Mouse (Mus musculus): ENCODE data around the gene Ung. TPM values are rescaled to one million over a fixed set of nuclear protein-coding genes. Genes with fewer than 3 reads are reported as not detected.
A peak's percentile ranks its signal among the peaks of the same experiment; 100 is the strongest.

Ung gene
- polyA plus RNA-seq (2015; fragmentation: Nextera tagmentation; extraction: Ambion mirVana) = 31.1 and 34.6 TPM in 2 replicates

DNA sequence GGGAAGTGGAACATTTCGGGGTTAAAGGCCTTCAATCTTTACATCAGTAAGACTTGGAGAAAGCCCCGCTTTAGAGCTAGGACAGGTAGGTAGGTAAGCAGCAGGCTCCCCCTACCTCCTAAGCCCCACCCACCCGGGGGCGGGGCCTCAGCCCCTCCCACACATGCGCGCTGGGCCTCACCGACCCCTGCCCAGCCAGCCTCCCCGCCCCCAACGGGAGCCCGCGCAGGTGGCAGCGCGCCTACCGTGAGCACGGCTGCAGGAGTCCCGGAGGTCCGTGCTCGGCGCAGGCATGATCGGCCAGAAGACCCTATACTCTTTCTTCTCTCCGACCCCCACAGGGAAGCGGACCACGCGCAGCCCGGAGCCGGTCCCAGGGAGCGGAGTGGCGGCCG lies at the start of gene Ung:
Ung (plus strand) TSS at position 176 of the 395 bp plus-strand sequence.
- Histone ChIP-seq H3K4me3 (replicated peaks; ENCODE audit: low read depth, low read length) (peak within 1 kb of the TSS; percentile 68), H3K27me3 (ENCODE audit: insufficient read depth, low read length) (no peaks in the 10 kb centered on the region), H3K36me3 (ENCODE audit: insufficient read depth, low read length) (no peaks in the 10 kb centered on the region), H3K4me1 (replicated peaks; ENCODE audit: insufficient read depth, low read length) (peaks cover 6% of the 10 kb centered on the region; the same call in 1 of the 2 replicates), H3K9me3 (replicated peaks; ENCODE audit: low read length) (no peaks in the 10 kb centered on the region), H3K27ac (peak within 1 kb of the TSS; percentile 79), H3K4me2 (ENCODE audit: low read length) (peak within 1 kb of the TSS; percentile 99), H3K9ac (ENCODE audit: low read depth, low read length) (peak within 1 kb of the TSS; percentile 70)
- DNase-seq (ENCODE audit: low spot score) (peak; percentile 32), ATAC-seq (replicated peaks; ENCODE audit: low FRiP score, low read depth) (peak; percentile 20; the same call in 1 of the 2 replicates)
- 2% methylated on average over 24 of the region's 29 CpGs for WGBS
- TF ChIP-seq CTCF (IDR thresholded peaks at IDR 0.05; ENCODE audit: low read depth) = no peak

DNA sequence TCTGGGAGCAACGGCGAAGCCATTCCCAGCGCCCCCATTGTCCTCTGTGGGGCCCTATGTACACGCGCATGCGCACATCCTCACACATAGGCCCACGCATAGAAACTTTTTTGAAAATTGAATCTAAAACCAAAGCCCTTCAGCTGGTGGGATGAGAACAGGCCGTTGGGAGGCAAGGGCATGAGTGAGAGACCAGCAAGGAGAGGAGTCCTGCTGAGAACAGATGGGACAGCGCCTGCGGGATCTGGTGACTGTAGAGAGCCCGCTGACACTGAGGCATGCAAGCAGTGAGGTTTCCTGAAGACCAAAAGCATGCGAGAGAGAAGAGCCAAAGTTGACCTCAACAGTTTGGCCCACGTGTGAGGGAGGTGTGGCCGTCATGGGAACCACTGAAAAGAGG lies 44.7 kb upstream of the Ung start:
- H3K9ac ChIP-seq (ENCODE audit: low read depth, low read length) = no peak overlapping the region
- H3K27ac ChIP-seq = no peak overlapping the region
- no peak for DNase-seq (ENCODE audit: low spot score)
- H3K4me1 ChIP-seq (replicated peaks; ENCODE audit: insufficient read depth, low read length) = no peaks in the 10 kb centered on the region
- H3K9me3 ChIP-seq (replicated peaks; ENCODE audit: low read length) = no peaks in the 10 kb centered on the region
- no peak for TF ChIP-seq CTCF (IDR thresholded peaks at IDR 0.05; ENCODE audit: low read depth)
- no peaks in the 10 kb centered on the region for H3K27me3 ChIP-seq (ENCODE audit: insufficient read depth, low read length)
- no peaks in the 10 kb centered on the region for H3K36me3 ChIP-seq (ENCODE audit: insufficient read depth, low read length)
- 84% methylated on average over 14 of the region's 14 CpGs for WGBS
- H3K4me2 ChIP-seq (ENCODE audit: low read length) = no peak overlapping the region
- ATAC-seq (replicated peaks; ENCODE audit: low FRiP score, low read depth) = no peak
- no peak overlapping the region for H3K4me3 ChIP-seq (replicated peaks; ENCODE audit: low read depth, low read length)

DNA sequence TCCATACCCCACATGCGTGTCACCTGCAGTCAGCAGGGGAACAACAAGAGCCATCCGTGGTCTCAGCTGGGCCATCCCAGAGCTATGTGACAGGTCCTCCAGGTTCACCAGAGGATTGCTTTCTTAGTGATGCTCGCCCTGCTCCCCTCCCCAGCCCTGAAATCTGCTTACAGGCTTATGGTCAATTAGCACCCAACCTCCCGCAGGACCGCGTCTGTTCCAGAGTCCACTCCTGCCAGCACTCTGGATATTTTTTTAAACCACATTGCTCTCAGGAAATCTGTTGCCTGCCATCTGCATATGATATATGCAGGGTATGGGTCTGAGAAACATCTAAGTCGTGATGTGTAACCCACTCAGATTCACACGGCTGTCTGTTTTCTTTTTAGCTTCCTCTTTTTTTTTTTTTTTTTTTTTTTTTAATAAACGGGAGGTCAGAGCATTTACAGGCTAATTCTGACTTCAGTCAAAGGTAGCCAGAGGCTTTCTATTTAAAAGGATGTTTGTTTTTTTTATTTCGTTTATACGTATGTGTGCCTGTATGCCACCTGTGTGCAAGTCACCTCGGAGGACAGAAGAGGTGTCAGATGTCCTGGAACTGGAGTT lies 42.2 kb upstream of the Ung start:
- no peak for TF ChIP-seq CTCF (IDR thresholded peaks at IDR 0.05; ENCODE audit: low read depth)
- Histone ChIP-seq H3K4me3 (replicated peaks; ENCODE audit: low read depth, low read length) (no peak overlapping the region), H3K9ac (ENCODE audit: low read depth, low read length) (no peak overlapping the region), H3K4me1 (replicated peaks; ENCODE audit: insufficient read depth, low read length) (no peaks in the 10 kb centered on the region; the same call in 1 of the 2 replicates), H3K9me3 (replicated peaks; ENCODE audit: low read length) (no peaks in the 10 kb centered on the region), H3K27ac (no peak overlapping the region), H3K36me3 (ENCODE audit: insufficient read depth, low read length) (no peaks in the 10 kb centered on the region), H3K27me3 (ENCODE audit: insufficient read depth, low read length) (no peaks in the 10 kb centered on the region), H3K4me2 (ENCODE audit: low read length) (no peak overlapping the region)
- ATAC-seq (replicated peaks; ENCODE audit: low FRiP score, low read depth) (no peak), DNase-seq (ENCODE audit: low spot score) (no peak)
- 67% methylated on average over 12 of the region's 12 CpGs for WGBS

DNA sequence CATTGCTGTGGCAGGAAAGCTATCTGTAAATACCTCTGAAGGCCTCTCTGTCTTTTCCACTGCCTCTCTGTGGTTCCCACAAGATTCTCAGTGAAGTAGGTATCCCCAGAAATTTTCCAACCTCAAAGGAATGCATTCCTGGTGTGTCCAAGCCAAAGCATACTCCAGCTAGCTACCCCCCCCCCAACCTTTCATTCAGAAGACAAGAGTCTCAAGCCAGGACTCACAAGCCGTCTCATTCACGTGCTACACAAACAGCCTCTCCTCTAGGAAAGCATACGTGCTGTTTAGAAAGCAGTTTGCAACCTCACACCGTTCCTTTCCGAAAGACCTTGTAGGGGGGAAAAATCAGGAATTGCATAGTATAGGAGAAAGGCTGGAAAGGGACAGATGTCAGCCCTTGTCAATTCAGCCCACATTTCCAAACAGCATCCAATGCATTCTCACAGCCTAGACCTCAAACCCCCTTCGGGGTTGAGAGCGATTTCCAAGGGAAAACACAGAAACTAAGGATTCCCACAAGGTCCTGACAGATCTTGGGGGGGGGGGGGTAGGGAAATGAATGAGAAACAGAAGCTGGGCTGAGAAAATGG lies 39.7 kb upstream of the Ung start:
- no peak overlapping the region for H3K9ac ChIP-seq (ENCODE audit: low read depth, low read length)
- H3K9me3 ChIP-seq (replicated peaks; ENCODE audit: low read length) = no peaks in the 10 kb centered on the region
- DNase-seq (ENCODE audit: low spot score) (no peak), ATAC-seq (replicated peaks; ENCODE audit: low FRiP score, low read depth) (no peak)
- no peak overlapping the region for H3K4me3 ChIP-seq (replicated peaks; ENCODE audit: low read depth, low read length)
- 19% methylated on average over 7 of the region's 7 CpGs for WGBS
- no peaks in the 10 kb centered on the region for H3K36me3 ChIP-seq (ENCODE audit: insufficient read depth, low read length)
- no peaks in the 10 kb centered on the region for H3K27me3 ChIP-seq (ENCODE audit: insufficient read depth, low read length)
- TF ChIP-seq CTCF (IDR thresholded peaks at IDR 0.05; ENCODE audit: low read depth) = no peak
- H3K4me1 ChIP-seq (replicated peaks; ENCODE audit: insufficient read depth, low read length) = no peaks in the 10 kb centered on the region; the same call in 1 of the 2 replicates
- no peak overlapping the region for H3K4me2 ChIP-seq (ENCODE audit: low read length)
- H3K27ac ChIP-seq = no peak overlapping the region

DNA sequence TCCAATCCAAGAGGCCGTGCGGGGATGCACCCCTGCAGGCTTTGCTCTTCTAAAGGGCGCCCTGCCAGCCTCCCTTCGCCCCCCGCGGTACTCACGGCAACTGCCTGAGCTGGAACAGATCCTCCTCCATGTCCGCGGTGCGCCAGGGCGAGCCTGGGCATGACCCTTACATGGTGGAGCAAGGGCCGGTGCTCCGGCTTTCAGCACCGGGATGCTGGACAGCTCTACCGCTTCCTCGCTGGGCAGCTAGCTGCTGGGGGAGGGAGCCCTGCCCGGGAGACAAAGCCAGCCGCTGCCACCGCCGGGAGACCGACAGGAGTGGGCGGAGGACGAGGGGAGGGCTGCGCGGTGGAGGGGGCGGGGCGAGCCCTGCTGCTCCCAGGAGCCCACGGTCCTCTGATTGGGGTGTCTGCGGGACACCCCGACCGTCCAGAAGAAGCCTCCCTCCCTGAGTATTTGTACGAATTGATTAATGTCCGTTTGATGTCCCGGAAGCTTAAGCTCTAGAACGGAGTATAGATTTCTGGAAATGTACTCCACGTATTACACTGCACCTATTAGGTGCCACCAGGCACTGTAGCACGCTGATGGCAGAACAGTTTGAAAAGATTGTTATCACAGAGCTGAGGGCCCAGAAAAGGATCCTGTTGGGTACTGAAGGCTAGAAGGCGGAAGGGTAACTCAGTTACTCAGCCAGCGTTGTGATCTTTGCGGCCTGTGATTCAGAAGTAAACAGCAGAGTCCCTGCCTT lies 39.0 kb upstream of the Ung start, which contains the start of gene Svop:
Svop (minus strand) TSS at position 514 of the 751 bp plus-strand sequence.
- ATAC-seq (replicated peaks; ENCODE audit: low FRiP score, low read depth) (0 out of 2 replicates have a peak, but pooled peaks have one; percentile 54), DNase-seq (ENCODE audit: low spot score) (peak; percentile 87)
- WGBS = 3% methylated on average over 40 of the region's 40 CpGs
- H3K4me3 ChIP-seq (replicated peaks; ENCODE audit: low read depth, low read length) = no peak within 1 kb of the TSS
- 0 out of 2 replicates have a peak, but pooled peaks have one; percentile 1 for TF ChIP-seq CTCF (IDR thresholded peaks at IDR 0.05; ENCODE audit: low read depth)
- no peak within 1 kb of the TSS for H3K9ac ChIP-seq (ENCODE audit: low read depth, low read length)
- no peaks in the 10 kb centered on the region for H3K36me3 ChIP-seq (ENCODE audit: insufficient read depth, low read length)
- no peaks in the 10 kb centered on the region for H3K9me3 ChIP-seq (replicated peaks; ENCODE audit: low read length)
- H3K4me2 ChIP-seq (ENCODE audit: low read length) = peak within 1 kb of the TSS; percentile 49
- no peaks in the 10 kb centered on the region for H3K27me3 ChIP-seq (ENCODE audit: insufficient read depth, low read length)
- no peaks in the 10 kb centered on the region; the same call in 1 of the 2 replicates for H3K4me1 ChIP-seq (replicated peaks; ENCODE audit: insufficient read depth, low read length)
- no peak within 1 kb of the TSS for H3K27ac ChIP-seq

DNA sequence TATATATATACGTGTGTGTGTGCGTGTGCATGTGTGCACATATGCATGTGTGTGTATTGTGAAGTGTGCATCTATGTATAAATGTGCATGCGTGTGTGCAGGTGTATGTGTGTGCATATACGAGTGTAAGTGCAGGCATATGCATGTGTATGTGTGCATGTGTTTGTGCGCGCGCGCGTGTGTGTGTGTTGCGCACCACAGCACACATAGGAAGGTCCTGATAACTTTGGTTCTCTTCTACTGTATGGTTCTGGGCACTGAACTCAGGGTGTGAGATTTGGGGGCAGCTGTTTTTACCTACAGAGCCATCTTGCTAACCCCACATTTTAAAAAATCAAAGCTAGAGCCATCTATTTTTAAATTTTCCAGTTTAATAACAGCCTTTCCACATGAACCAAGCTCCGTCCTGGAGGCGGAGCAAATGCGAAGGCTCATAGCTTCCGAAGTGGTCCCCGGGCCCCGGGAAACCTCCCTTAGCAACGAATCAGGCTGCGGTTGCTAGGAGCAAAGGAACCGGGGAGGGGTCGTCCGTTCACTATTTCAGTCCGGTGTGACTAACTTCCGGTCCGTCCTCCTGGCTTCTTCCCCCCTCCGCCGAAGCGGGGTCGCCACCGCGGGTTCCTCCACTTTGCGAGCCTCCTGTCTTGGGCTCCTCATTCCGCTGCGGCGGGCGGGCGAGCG lies 30.3 kb upstream of the Ung start:
- Histone ChIP-seq H3K4me2 (ENCODE audit: low read length) (peak overlapping the region; percentile 95), H3K36me3 (ENCODE audit: insufficient read depth, low read length) (peaks cover 9% of the 10 kb centered on the region; the same call in 1 of the 2 replicates), H3K27ac (0 out of 2 replicates have a peak overlapping the region, but pooled peaks have one; percentile 57), H3K9me3 (replicated peaks; ENCODE audit: low read length) (no peaks in the 10 kb centered on the region), H3K9ac (ENCODE audit: low read depth, low read length) (peak overlapping the region; percentile 94), H3K27me3 (ENCODE audit: insufficient read depth, low read length) (no peaks in the 10 kb centered on the region), H3K4me1 (replicated peaks; ENCODE audit: insufficient read depth, low read length) (peaks cover 10% of the 10 kb centered on the region), H3K4me3 (replicated peaks; ENCODE audit: low read depth, low read length) (peak overlapping the region; percentile 94)
- TF ChIP-seq CTCF (IDR thresholded peaks at IDR 0.05; ENCODE audit: low read depth) = no peak
- peak; percentile 94 for DNase-seq (ENCODE audit: low spot score)
- ATAC-seq (replicated peaks; ENCODE audit: low FRiP score, low read depth) = peak; percentile 90
- WGBS = 7% methylated on average over 36 of the region's 37 CpGs
